Mouse (Mus musculus): ENCODE measurements around the gene Ano1. TPM values are rescaled to one million over a fixed set of nuclear protein-coding genes. Genes with fewer than 3 reads are reported as not detected.

Ano1 gene
- total RNA-seq, 4 experiments from 2014 or later: 3.6 to 5.7 (median 4.2) TPM

DNA sequence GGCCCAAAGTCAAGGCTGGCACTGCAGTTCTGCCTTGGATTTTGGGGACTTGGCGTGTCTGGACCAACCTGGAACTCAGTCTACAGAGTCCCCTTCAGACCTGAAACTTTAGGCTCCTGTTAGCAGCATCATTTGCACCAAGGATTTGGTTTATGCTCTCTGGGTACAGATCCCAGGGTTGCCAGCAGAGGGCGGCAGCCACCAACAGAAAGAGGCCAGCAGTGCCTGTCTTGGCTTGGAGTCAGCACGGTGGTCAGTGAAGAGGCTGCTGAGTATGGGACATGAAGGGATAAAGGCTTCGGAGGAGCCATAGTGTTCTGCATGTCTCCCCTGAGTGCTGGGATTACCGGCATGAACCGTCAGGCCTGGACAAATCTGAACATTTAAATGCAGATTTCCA lies 166.1 kb downstream of the Ano1 start:
- peak in 1 of 2 experiments; percentile 60 for DNase-seq (ENCODE audit: low spot score in 2 of 2)

DNA sequence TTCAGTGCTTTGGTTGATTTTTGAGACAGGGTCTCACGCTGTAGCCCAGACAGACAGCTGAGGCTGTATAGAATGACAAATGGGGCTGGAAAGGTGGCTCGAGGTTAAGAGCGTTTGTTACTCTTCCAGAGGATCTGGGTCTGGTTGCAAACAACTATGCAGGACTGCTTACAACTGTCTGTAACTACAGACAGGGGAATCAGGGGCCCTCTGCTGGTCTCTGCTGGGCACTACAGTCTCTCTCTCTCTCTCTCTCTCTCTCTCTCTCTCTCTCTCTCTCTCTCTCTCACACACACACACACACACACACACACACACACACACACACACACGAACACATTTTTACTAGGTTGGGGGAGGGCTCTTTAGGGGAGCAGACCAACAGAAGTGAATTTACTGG lies 168.2 kb downstream of the Ano1 start:
- no peak for DNase-seq (ENCODE audit: low spot score in 2 of 2)

DNA sequence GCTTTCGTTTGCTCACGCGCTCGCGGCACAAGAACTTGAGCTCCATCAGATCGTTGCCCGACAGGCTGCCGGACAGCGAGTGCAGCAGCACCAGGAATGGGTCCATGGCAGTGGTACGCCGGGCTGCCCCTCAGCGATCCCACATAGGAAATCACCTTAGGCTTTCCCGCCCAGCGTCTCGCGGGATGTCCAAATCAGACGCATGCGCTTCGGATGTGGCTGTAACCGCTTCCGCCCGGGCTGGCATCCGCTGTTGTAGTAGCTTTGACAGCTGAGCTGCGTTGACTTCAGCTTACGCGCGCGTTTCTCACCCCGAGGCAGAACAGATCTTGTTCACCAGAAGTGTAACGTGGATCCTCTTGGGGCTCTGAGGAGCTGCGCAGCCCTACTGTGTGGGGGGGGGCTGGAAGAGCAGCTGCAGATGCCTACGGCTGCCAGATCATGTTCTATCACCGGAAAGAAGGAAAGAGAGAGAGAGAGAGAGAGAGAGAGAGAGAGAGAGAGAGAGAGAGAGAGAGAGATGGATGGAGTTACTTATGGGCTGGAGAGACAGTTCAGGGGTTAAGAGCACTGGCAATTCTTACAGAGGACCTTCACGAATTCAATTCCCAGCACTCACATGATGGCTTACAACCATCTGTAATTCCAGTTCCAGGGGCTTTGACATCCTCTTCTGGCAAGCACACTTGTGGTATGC lies 169.3 kb downstream of the Ano1 start, which contains the start of gene Fadd:
Fadd (minus strand) TSS at position 180 of the 697 bp plus-strand sequence.
- DNase-seq (ENCODE audit: low spot score in 2 of 2): peak; percentile 92 to 93

DNA sequence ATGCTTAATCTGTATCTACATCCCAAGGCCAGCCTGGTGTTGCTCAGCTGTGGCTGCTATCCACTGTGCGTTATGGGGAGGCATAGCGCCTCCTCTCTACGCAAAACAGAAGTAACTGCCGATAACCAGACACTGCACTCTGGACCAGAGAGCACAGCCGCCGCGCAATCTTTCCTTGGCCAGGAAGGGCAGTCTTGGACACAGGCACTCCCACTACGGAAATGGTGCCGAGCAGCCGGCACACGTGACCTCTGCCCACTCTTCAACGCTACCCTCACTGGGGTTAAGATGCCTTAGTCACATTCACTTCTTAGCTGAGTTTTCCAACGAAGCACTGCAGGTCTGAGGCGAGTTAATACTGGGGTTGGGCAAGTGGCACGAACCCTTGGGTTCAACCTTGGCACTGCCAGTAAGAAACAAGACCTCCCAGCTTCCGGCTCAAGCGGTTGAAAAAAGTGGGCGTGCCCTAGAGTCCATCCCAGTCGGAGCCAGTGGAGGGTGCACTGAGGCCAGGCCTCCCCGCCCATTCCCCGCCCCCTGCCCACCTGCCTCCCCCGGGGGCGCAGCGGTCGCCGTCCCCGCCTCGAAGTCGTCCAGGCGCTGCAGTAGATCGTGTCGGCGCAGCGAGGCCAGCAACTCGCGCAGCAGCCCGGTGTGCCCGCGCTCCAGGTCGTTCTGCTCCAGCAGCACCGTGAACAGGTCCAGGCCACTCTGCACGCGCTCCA lies 170.1 kb downstream of the Ano1 start:
- peak; percentile 40 to 55 for DNase-seq (ENCODE audit: low spot score in 2 of 2)

- DNase-seq (ENCODE audit: low spot score in 2 of 2): peak in 1 of 2 experiments; percentile 48
These were observed 173.9 kb downstream of the Ano1 start for GRCm38 (mm10) chr7:144577876-144578275.

- DNase-seq (ENCODE audit: low spot score in 2 of 2): no peak
These were observed 179.5 kb downstream of the Ano1 start for GRCm38 (mm10) chr7:144572234-144572633.

DNA sequence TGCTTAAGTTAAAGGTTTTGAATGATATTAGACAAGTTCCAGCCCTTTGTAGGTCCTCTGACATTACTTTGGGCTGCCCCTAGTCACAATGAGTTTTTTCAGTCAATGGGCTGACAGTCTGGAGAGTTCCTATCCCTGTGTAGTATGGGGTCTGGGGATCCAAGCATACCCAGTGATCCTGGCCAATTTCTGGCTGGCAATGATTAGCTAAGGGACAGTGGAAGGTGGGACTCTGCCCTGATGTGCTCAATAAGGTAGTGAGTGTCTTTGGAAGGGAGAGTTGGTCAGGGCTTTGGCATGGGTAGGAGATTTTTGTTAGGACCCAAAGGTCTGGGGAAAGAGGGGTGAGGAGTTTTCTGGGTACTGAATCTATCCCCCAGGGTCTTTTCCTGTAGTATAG lies 180.2 kb downstream of the Ano1 start:
- DNase-seq (ENCODE audit: low spot score in 2 of 2): no peak

DNA sequence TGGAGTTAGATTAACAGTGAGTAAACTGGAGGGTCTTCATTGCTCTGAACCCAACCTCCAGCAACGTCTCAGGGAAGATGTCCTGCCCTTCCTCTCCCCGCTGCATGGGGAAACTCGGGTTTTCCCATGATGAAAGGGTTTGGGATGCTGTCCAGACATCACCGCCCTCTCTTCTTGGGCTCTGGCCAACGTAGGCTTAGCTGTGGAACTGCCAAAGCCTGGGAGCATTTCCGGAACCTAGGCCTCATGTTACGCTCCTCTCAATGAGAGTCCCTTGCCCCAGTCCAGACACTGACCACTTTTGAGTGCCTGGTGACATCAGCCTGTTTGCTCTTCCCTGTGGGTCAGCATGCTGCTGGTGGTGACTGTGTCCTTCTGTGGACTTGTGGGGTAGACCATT lies 182.3 kb downstream of the Ano1 start:
- no peak for DNase-seq (ENCODE audit: low spot score in 2 of 2)

GRCm38 (mm10) chr7:144568091-144568490 lies 183.7 kb downstream of the Ano1 start:
- DNase-seq (ENCODE audit: low spot score in 2 of 2): no peak

DNA sequence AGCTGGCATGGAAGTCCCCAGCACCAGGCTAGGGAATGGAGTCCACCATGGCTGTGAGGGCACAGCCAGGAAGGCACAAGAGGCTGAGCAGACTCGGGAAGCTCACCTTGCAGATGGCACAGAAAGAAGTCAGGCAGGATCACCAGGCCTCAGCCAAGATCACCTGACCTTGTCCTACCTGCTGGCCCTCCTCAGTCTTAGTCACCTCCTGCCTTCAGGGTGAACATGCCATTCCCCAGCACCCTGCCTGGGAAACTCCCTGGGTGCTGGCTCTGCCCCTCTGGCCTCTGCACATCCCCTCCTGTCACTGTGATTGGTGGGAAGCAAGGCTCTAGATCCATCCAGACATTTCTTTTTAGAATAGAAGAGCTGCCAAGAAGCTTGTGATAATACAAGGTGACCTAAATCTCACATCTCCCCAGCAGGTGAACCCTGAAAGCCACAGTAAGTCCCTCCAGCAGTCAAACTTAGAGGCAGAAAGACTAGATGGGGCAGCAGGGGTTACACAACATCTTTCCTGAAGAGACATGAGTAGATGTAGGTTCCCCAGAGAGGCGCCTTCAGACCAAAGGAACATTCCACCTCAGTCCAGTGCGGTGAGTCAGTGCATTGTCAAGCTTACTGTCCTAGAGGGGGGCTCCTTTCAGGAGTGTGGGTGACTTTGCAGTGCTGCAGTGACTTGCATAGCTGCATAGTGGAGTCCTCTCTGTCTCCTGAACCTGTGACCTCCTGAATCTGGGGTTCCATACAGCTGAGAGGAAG lies 184.7 kb downstream of the Ano1 start:
- no peak for DNase-seq (ENCODE audit: low spot score in 2 of 2)

- DNase-seq (ENCODE audit: low spot score in 2 of 2): no peak
These were observed 188.2 kb downstream of the Ano1 start for GRCm38 (mm10) chr7:144563456-144564155.

- DNase-seq (ENCODE audit: low spot score in 2 of 2): no peak
These were observed 189.8 kb downstream of the Ano1 start for GRCm38 (mm10) chr7:144562016-144562415.

DNA sequence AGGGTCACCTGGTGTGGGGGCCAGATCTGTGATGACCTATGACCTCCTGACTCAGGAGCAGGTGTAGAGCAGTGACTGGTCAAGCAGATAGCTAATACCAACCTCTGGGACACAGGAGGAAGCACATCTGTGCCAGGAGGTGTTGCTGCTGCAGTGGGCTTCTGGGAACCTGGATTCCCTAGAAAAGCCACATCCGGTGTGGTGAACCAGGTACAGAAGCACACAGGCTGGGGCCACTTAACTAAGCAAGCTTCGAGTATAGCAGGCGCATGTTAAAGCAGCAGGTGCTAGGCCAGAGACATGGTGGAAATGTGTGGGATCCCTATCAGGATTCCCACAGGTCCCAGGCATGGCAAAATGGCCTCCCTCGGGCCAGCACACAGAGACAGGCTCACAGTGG lies 191.2 kb downstream of the Ano1 start:
- DNase-seq (ENCODE audit: low spot score in 2 of 2): no peak

DNA sequence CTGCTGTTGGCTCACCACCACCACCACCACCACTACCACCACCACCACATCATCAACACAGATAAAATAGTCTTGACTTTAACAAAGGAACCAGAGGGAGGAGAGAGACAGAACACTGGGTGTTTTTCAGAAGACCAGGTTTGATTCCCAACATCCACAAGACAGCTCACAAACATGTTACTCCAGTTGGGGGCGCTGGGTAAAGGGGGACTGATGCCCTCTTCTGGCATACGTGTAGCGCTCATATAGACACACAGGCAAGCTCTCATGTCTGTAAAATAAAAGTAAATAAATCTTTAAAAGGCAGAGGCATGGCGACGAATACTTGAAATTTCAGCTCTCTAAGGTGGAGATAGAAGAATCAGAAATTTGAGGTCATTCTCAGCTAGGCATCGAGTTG lies 193.2 kb downstream of the Ano1 start:
- no peak for DNase-seq (ENCODE audit: low spot score in 2 of 2)

DNA sequence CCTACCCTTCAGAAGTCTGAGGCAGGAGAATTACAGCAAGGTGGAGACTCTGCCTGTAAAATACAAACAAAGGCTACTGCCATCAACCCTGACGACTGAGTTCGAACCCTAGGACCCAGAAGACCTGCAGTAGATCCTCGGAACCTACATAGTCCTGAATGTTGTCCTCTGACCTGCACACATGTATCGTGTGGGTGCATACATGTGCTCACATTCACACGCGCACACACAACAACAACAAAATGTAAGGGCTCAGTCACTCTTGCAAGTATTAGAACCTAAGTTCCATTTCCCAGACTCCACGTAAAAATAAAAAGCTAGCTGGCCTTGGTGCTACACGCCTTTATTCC lies 197.7 kb downstream of the Ano1 start:
- no peak for DNase-seq (ENCODE audit: low spot score in 2 of 2)

GRCm38 (mm10) chr7:144553237-144554122 lies 198.3 kb downstream of the Ano1 start, which contains the start of gene Ppfia1:
Gene Ppfia1 (minus strand): TSS chr7:144553729.
- DNase-seq (ENCODE audit: low spot score in 2 of 2): peak; percentile 95 to 97

DNA sequence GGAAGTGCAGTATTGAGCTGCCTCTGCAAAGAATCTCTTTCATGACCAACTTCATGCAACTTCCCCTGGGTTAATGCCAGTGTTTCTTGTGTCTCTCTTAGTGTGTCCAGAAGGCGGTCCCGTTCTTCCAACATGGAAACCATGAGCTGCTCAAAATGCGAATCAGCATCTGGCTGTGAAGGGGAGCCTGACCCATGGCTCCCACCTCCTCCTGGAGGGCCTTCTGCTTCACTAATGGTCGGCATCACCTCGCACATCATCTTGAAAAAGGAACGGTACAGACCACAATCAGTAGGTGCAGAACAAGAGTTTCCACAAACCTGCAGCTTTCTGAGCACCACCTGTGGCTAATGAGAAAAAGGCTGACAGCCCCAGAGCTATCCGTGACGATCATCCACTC lies 199.5 kb downstream of the Ano1 start:
- DNase-seq (ENCODE audit: low spot score in 2 of 2): no peak

GRCm38 (mm10) chr7:144550811-144551210 lies 201.0 kb downstream of the Ano1 start:
- no peak for DNase-seq (ENCODE audit: low spot score in 2 of 2)

DNA sequence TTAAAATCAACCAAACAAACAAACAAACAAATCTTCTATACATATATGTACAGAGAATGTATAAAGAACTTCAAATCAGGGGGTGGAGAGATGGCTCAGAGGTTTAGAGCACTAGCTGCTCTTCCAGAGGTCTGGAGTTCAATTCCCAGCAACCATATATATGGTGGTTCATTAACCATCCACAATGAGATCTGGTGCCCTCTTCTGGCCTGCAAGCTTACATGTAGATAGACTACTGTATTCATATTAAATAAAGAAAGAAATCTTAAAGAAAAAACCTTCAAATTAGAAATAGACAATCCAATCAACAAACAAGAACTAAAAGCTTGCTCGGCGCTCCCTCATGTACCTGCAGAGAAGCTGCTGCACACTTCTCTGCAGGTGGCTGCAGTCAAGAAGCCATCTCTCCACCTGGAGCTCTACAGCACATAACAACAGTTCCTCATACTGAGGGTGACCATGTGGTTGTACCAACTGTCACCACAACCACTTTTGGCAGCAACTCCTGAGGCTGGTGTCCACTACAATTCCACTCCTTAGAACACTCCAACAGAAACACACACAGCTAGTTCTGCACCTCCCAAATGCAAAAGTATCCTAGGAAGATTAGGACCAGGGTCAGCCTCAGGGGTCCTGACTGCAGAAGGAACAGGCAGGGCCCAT lies 201.7 kb downstream of the Ano1 start:
- no peak for DNase-seq (ENCODE audit: low spot score in 2 of 2)

GRCm38 (mm10) chr7:144545231-144545630 lies 206.5 kb downstream of the Ano1 start:
- DNase-seq (ENCODE audit: low spot score in 2 of 2): no peak
